Mouse (Mus musculus): Measurements from ENCODE around the gene Caprin1. TPM values are rescaled to one million over a fixed set of nuclear protein-coding genes. Genes with fewer than 3 reads are reported as not detected.

Gene Caprin1
- polyA plus RNA-seq, 1 experiment from 2014 or later, result 347 TPM

DNA sequence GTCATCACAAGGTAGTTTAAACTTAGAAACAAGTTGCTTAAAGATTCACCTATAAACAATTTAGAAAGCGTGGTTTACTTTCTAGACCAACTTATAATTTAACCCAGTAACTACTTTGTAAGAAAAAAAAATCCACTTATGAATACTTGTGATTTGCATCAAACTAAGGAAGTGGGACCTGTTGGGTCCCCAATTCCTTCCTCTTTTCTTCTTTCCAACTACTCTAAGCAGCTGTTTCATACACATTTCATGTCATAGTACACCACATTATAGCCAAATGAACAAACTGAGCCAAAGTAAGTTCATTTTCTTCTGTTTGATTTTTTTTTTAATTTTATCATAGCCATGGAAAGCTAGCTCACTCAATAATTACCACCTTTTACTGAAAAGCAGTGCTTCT, 11.7 kb downstream of the Caprin1 start:
- no peak for DNase-seq (ENCODE audit: low spot score)
- Histone ChIP-seq H3K4me3 (no peak overlapping the region), H3K27me3 (ENCODE audit: insufficient read depth, poor library complexity, severe bottlenecking) (no peaks in the 10 kb centered on the region), H3K9me3 (no peaks in the 10 kb centered on the region), H3K36me3 (peaks cover 74% of the 10 kb centered on the region), H3K27ac (no peak overlapping the region), H3K4me1 (no peaks in the 10 kb centered on the region)
- 92% methylated on average over 1 of the region's 1 CpGs for WGBS

DNA sequence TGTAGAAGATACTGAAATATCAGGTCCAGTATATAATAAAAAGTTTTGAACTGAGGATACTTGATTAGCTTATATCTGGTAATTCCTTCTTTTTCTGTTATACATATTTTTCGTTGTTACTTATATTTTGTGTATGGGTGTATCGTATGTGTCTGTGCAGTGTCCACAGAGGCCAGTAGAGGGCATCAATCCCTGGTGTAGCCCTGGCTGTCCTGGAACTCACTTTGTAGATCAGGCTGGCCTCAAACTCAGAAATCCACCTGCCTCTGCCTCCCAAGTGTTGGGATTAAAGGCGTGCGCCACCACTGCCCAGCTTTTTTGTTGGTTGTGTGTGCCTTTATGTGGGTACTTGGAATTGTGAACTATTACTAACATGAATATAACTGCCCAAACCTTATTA, 12.8 kb downstream of the Caprin1 start:
- no peaks in the 10 kb centered on the region for H3K9me3 ChIP-seq
- no peaks in the 10 kb centered on the region for H3K27me3 ChIP-seq (ENCODE audit: insufficient read depth, poor library complexity, severe bottlenecking)
- no peak for DNase-seq (ENCODE audit: low spot score)
- no peaks in the 10 kb centered on the region for H3K4me1 ChIP-seq
- H3K27ac ChIP-seq, result no peak overlapping the region
- no peak overlapping the region for H3K4me3 ChIP-seq
- peaks cover 74% of the 10 kb centered on the region for H3K36me3 ChIP-seq
- 88% methylated on average over 4 of the region's 4 CpGs for WGBS

DNA sequence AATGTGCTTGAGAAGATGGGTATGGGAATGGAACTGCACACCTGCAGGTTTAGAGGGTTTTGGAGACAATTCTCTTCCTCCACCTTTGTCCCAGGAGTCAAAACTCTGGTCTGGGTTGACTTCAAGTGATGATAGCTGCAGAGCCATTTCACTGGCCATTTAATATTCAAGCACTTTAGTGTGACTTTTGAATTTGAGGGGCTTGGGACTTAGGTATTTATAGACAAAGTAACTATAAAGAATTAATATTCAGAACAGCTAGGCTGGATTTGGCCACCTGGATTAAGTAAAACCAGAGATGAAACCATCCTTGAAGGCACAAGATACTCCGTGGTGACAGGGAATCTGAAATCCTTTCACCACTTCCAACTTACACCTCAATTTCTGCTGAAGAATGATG, 35.0 kb downstream of the Caprin1 start:
- Histone ChIP-seq H3K9me3 (no peaks in the 10 kb centered on the region), H3K36me3 (peaks cover 29% of the 10 kb centered on the region), H3K4me1 (peaks cover 15% of the 10 kb centered on the region), H3K4me3 (0 out of 2 replicates have a peak overlapping the region, but pooled peaks have one; percentile 76), H3K27ac (no peak overlapping the region), H3K27me3 (ENCODE audit: insufficient read depth, poor library complexity, severe bottlenecking) (no peaks in the 10 kb centered on the region)
- no peak for DNase-seq (ENCODE audit: low spot score)
- 52% methylated on average over 1 of the region's 1 CpGs for WGBS

GRCm38 (mm10) chr2:103761993-103762392, 35.5 kb downstream of the Caprin1 start:
- DNase-seq (ENCODE audit: low spot score), result no peak
- no peaks in the 10 kb centered on the region for H3K27me3 ChIP-seq (ENCODE audit: insufficient read depth, poor library complexity, severe bottlenecking)
- WGBS, result 37% methylated on average over 4 of the region's 4 CpGs
- no peaks in the 10 kb centered on the region for H3K9me3 ChIP-seq
- H3K36me3 ChIP-seq, result peaks cover 26% of the 10 kb centered on the region
- peak overlapping the region; percentile 76 for H3K4me3 ChIP-seq
- peaks cover 15% of the 10 kb centered on the region for H3K4me1 ChIP-seq
- no peak overlapping the region for H3K27ac ChIP-seq

- Histone ChIP-seq H3K36me3 (peaks cover 24% of the 10 kb centered on the region), H3K27ac (peak within 1 kb of the TSS; percentile 85), H3K4me1 (peaks cover 15% of the 10 kb centered on the region), H3K9me3 (no peaks in the 10 kb centered on the region), H3K4me3 (peak within 1 kb of the TSS; percentile 76), H3K27me3 (ENCODE audit: insufficient read depth, poor library complexity, severe bottlenecking) (no peaks in the 10 kb centered on the region)
- peak; percentile 98 for DNase-seq (ENCODE audit: low spot score)
- under 1% methylated on average over 47 of the region's 47 CpGs for WGBS
These were observed 36.3 kb downstream of the Caprin1 start, which contains the start of gene Nat10 for GRCm38 (mm10) chr2:103760906-103761716. Nat10 (minus strand) TSS chr2:103761270.

- 2% methylated on average over 12 of the region's 12 CpGs for WGBS
These were observed 37.0 kb downstream of the Caprin1 start for GRCm38 (mm10) chr2:103760421-103760820.

DNA sequence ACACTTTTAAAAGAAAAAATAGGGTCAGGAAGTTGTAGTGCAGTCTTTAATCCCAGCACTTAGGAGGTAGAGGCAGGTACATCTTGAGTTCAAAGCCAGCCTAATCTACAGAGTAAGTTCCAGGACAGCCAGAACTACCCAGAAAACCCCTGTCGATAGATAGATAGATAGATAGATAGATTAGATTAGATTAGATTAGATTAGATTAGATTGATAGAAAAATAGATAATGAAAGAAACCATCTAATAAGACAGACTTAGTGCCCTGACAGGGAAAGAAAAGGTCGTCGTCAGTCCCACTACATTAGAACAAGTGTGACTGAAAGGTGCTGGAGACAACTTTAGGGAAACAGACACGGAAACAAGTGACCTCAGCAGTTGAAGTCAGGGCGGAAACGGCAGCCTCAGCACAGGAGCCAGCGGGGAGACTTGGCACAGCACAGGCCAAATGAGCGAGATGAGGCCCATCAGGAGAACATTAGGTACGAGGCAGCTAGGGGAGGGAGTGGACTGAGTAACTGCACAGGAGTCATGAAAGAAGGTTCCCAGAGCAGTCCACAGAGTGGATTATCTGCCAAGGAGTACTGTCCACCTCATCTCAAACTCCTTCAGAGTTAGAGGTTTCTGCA, 41.9 kb downstream of the Caprin1 start:
- no peak overlapping the region for H3K27ac ChIP-seq
- no peaks in the 10 kb centered on the region for H3K9me3 ChIP-seq
- DNase-seq (ENCODE audit: low spot score), result no peak
- H3K27me3 ChIP-seq (ENCODE audit: insufficient read depth, poor library complexity, severe bottlenecking), result no peaks in the 10 kb centered on the region
- H3K4me1 ChIP-seq, result peaks cover 6% of the 10 kb centered on the region
- H3K36me3 ChIP-seq, result peaks cover 61% of the 10 kb centered on the region
- WGBS, result 84% methylated on average over 9 of the region's 9 CpGs
- H3K4me3 ChIP-seq, result no peak overlapping the region

More at GRCm38 (mm10) chr2:103760421-103760820, 37.0 kb downstream of the Caprin1 start:
- Histone ChIP-seq H3K36me3 (peaks cover 24% of the 10 kb centered on the region), H3K27me3 (ENCODE audit: insufficient read depth, poor library complexity, severe bottlenecking) (no peaks in the 10 kb centered on the region), H3K4me1 (peaks cover 15% of the 10 kb centered on the region), H3K4me3 (peak overlapping the region; percentile 76), H3K27ac (peak overlapping the region; percentile 85), H3K9me3 (no peaks in the 10 kb centered on the region)
- DNase-seq (ENCODE audit: low spot score), result no peak

DNA sequence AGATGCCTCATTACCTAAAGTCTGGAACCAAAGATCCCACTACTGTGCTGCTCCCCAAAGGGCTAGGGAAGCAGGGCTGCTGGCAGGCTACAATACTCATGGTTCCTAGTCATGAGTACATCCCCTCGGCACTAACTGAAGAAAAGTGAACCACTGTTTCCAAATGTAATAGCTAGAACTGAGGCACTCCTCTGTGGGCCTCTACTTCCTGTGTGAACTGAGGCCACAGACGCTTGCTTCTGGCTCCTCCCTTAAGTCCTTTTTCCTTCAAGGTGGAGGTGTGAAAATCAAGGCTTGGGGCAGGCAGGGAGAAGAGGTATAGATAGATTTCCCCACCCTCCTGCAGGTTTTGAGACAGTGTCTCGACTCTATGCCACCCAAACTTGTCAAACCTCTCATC, 42.8 kb downstream of the Caprin1 start:
- WGBS, result 89% methylated on average over 3 of the region's 3 CpGs
- Histone ChIP-seq H3K27ac (no peak overlapping the region), H3K9me3 (no peaks in the 10 kb centered on the region), H3K27me3 (ENCODE audit: insufficient read depth, poor library complexity, severe bottlenecking) (no peaks in the 10 kb centered on the region), H3K4me1 (no peaks in the 10 kb centered on the region), H3K36me3 (peaks cover 71% of the 10 kb centered on the region), H3K4me3 (no peak overlapping the region)
- DNase-seq (ENCODE audit: low spot score), result no peak

DNA sequence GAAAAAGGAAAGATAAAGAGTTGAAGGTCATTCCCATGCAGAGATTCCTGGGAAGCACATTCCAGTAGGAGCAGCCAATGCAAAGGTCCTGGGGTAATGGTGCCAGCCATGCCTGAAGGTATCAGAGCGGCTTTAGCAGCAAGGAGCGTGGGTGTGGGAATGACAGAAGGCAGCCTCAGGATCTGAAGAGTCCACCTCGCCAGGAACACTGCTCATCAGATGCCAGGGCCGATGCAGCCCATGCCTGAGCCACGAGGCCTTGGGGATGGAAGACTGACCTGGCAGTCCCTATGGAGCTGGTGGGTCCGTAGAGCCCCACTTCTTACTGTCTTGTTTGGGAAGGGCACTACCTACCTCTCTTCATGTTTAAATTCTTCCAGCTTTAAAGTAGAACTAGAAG, 45.7 kb downstream of the Caprin1 start:
- no peak for DNase-seq (ENCODE audit: low spot score)
- H3K27ac ChIP-seq, result no peak overlapping the region
- no peak overlapping the region for H3K4me3 ChIP-seq
- WGBS, result 91% methylated on average over 6 of the region's 6 CpGs
- no peaks in the 10 kb centered on the region for H3K4me1 ChIP-seq
- H3K36me3 ChIP-seq, result peaks cover 92% of the 10 kb centered on the region
- no peaks in the 10 kb centered on the region for H3K27me3 ChIP-seq (ENCODE audit: insufficient read depth, poor library complexity, severe bottlenecking)
- H3K9me3 ChIP-seq, result no peaks in the 10 kb centered on the region

- no peaks in the 10 kb centered on the region for H3K4me1 ChIP-seq
- H3K4me3 ChIP-seq, result no peak overlapping the region
- H3K9me3 ChIP-seq, result no peaks in the 10 kb centered on the region
- 94% methylated on average over 3 of the region's 3 CpGs for WGBS
- DNase-seq (ENCODE audit: low spot score), result no peak
- H3K27ac ChIP-seq, result no peak overlapping the region
- peaks cover 80% of the 10 kb centered on the region for H3K36me3 ChIP-seq
- H3K27me3 ChIP-seq (ENCODE audit: insufficient read depth, poor library complexity, severe bottlenecking), result no peaks in the 10 kb centered on the region
These were observed 48.4 kb downstream of the Caprin1 start for GRCm38 (mm10) chr2:103749091-103749490.

DNA sequence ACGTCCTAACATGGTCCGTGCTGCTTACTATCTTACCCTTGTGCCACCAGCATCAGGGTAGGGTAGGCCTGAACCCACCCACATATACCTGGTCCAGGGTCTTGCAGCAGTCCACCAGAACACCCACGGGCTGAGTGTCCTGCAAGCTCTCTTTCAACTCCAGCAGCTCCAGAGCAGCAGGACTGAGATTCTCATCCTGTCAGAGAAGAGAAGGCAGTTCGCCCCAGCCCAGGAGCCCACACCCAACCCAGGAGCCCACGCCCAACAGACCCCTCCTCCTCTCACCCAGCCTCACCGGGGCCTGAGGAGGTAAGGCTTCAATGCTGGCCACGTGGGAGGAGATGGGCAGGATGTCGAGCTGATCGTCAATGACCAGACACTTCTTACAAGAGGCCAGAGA, 49.6 kb downstream of the Caprin1 start:
- DNase-seq (ENCODE audit: low spot score), result peak; percentile 51
- Histone ChIP-seq H3K4me1 (no peaks in the 10 kb centered on the region), H3K9me3 (no peaks in the 10 kb centered on the region), H3K27me3 (ENCODE audit: insufficient read depth, poor library complexity, severe bottlenecking) (no peaks in the 10 kb centered on the region), H3K4me3 (no peak overlapping the region), H3K27ac (no peak overlapping the region), H3K36me3 (peaks cover 77% of the 10 kb centered on the region)
- WGBS, result 89% methylated on average over 9 of the region's 9 CpGs

DNA sequence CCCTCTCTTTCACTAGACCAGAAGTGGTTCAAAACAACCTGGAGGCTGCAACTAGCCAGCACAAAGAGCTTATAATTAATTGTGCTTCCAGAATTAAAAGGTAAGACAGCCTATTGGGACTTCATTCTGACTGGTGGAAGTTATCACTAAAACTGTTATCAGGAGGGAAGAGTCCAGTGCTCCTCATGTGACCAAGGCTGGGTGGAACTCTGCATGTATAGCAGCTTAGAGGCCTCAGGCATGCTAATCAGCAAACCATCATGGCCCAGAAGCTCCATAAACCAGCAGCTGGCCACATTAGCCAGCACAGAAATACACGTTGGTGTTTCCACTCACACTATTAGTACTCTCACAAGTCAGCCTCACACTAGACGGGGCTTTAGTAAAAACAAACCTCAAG, 50.7 kb downstream of the Caprin1 start:
- no peaks in the 10 kb centered on the region for H3K27me3 ChIP-seq (ENCODE audit: insufficient read depth, poor library complexity, severe bottlenecking)
- H3K4me3 ChIP-seq, result no peak overlapping the region
- no peaks in the 10 kb centered on the region for H3K4me1 ChIP-seq
- 85% methylated on average over 2 of the region's 2 CpGs for WGBS
- DNase-seq (ENCODE audit: low spot score), result no peak
- no peak overlapping the region for H3K27ac ChIP-seq
- peaks cover 77% of the 10 kb centered on the region for H3K36me3 ChIP-seq
- no peaks in the 10 kb centered on the region for H3K9me3 ChIP-seq

DNA sequence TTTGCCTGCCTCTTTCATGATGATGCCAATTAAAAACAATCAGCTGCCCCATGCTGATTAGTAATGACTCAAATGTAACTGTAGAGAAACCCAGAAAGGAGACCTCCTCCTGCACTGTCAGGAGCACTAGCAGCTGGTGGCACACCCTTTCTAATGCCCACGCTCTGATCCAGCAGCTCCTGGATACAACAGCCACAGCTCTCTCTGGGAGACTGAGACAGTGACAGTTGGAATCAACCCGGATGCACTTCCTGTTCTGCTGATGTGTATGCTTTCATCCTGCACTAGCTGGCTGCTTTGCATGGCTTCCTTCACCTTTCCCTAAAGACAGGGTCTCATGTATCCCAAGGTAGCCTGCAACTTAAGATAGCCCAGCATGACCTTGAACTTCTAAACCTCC, 51.4 kb downstream of the Caprin1 start:
- no peak overlapping the region for H3K4me3 ChIP-seq
- H3K27ac ChIP-seq, result no peak overlapping the region
- peak; percentile 63 for DNase-seq (ENCODE audit: low spot score)
- no peaks in the 10 kb centered on the region for H3K9me3 ChIP-seq
- H3K36me3 ChIP-seq, result peaks cover 70% of the 10 kb centered on the region
- H3K27me3 ChIP-seq (ENCODE audit: insufficient read depth, poor library complexity, severe bottlenecking), result no peaks in the 10 kb centered on the region
- H3K4me1 ChIP-seq, result no peaks in the 10 kb centered on the region
- WGBS, result 83% methylated on average over 2 of the region's 2 CpGs
